Comparison of ENCODE assay signal across 8 mouse cellular contexts in the genomic region with DNA sequence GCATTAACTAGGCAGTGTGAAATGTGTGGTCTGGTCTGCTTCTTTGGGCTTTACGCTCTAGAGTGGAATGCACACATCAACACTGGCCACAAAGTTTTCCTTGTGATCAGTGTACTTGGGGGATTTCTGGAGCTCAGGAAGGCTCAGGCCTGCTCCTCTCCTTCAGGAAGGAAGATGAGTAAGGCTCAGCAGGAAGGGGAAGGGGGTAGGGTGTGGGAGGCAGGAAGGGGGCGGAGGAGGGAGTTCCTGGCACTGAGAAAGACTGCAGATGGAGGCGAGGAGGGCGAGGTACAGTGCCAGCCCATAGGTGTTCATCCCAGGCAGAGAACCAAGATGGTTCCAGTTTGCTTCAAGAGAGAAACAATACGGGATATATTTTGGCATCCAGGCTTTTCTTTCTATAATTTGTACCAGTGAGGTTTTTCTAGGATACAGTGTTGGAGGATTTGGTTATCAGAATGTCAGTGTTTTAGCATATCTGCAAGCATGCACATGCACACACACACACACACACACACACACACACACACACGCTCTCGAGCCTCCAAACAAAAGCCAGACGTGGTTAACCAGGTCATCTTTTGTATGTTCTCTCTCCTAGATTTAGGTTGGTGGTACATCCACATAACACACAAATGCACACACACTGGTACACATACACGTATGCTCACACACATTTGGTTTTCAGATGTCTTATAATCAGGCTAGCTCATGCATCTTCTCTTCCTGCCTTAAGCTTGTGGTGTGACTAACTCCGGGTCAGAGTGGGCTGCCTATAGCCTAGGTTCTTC. TPM values are rescaled to one million over a fixed set of nuclear protein-coding genes. Genes with fewer than 3 reads are reported as not detected.
DNase-seq lines count a peak whose midpoint lies in the region; ATAC-seq and TF ChIP-seq lines count a peak whose summit lies in the region.

No protein-coding gene starts in this region.

- intact Hi-C loops in gastrocnemius, postnatal 14 days (cut with DNase I; ENCODE audit: low total_unique reads): no loop called here

- TF ChIP-seq CTCF in cortical plate, adult 2 months (IDR thresholded peaks at IDR 0.05; ENCODE audit: extremely low read depth, insufficient read depth, low read length): no peak

- peak; percentile 65 for DNase-seq in midbrain, embryonic 11.5 days (ENCODE audit: low spot score, missing footprints)
- DNase-seq in intestine, embryonic 14.5 days (ENCODE audit: low spot score): no peak
- DNase-seq in gastrocnemius, postnatal 14 days: no peak
- no peak for DNase-seq in thymus, postnatal 25 days
- DNase-seq in spleen, adult 12 weeks (ENCODE audit: low spot score): no peak

- no peak overlapping the region for H3K27ac ChIP-seq in midbrain, embryonic 11.5 days (ENCODE audit: low read depth, low read length)
- no peak overlapping the region for H3K27ac ChIP-seq in midbrain, embryonic 13.5 days
- H3K27ac ChIP-seq in cortical plate, adult 2 months (ENCODE audit: insufficient read depth, low read length): no peak overlapping the region
- H3K27ac ChIP-seq in intestine, embryonic 14.5 days (ENCODE audit: low read depth): peak overlapping the region; percentile 22; the same call in 1 of the 2 replicates
- H3K27ac ChIP-seq in lung, embryonic 16.5 days (ENCODE audit: low read length): peak overlapping the region; percentile 69

- H3K9ac ChIP-seq in midbrain, embryonic 11.5 days (ENCODE audit: low read length): no peak overlapping the region
- no peak overlapping the region for H3K9ac ChIP-seq in midbrain, embryonic 13.5 days (replicated peaks)
- H3K9ac ChIP-seq in intestine, embryonic 14.5 days (ENCODE audit: low read length): no peak overlapping the region
- peak overlapping the region; percentile 6; the same call in 1 of the 2 replicates for H3K9ac ChIP-seq in lung, embryonic 16.5 days (ENCODE audit: low read length)

- ATAC-seq in midbrain, embryonic 11.5 days (ENCODE audit: low FRiP score): no peak
- ATAC-seq in midbrain, embryonic 13.5 days: no peak
- ATAC-seq in intestine, embryonic 14.5 days (replicated peaks; ENCODE audit: low FRiP score, low TSS enrichment, low read depth): no peak
- ATAC-seq in lung, embryonic 16.5 days (ENCODE audit: low read depth): peak; percentile 75

- H3K4me1 ChIP-seq in midbrain, embryonic 11.5 days (ENCODE audit: control insufficient read depth, insufficient read depth, low read length): 0 out of 2 replicates have a peak, but pooled peaks cover 3% of the 10 kb centered on the region
- H3K4me1 ChIP-seq in midbrain, embryonic 13.5 days (replicated peaks): peaks cover 33% of the 10 kb centered on the region
- peaks cover 48% of the 10 kb centered on the region for H3K4me1 ChIP-seq in cortical plate, adult 2 months (ENCODE audit: control insufficient read depth, insufficient read depth, low read length)
- 0 out of 2 replicates have a peak, but pooled peaks cover 6% of the 10 kb centered on the region for H3K4me1 ChIP-seq in intestine, embryonic 14.5 days (replicated peaks; ENCODE audit: control insufficient read depth, insufficient read depth, low read length)
- peaks cover 11% of the 10 kb centered on the region for H3K4me1 ChIP-seq in lung, embryonic 16.5 days (replicated peaks; ENCODE audit: control insufficient read depth, insufficient read depth, low read length)

- peaks cover 9% of the 10 kb centered on the region for H3K36me3 ChIP-seq in midbrain, embryonic 11.5 days (ENCODE audit: control insufficient read depth, insufficient read depth, low read length)
- H3K36me3 ChIP-seq in midbrain, embryonic 13.5 days: peaks cover 34% of the 10 kb centered on the region
- peaks cover 26% of the 10 kb centered on the region for H3K36me3 ChIP-seq in intestine, embryonic 14.5 days (ENCODE audit: control insufficient read depth, insufficient read depth, low read length)
- peaks cover 8% of the 10 kb centered on the region for H3K36me3 ChIP-seq in lung, embryonic 16.5 days (ENCODE audit: control insufficient read depth, insufficient read depth, low read length)

- no peak overlapping the region for H3K4me2 ChIP-seq in midbrain, embryonic 11.5 days
- no peak overlapping the region for H3K4me2 ChIP-seq in midbrain, embryonic 13.5 days (replicated peaks)
- H3K4me2 ChIP-seq in intestine, embryonic 14.5 days (ENCODE audit: low read length): no peak overlapping the region; the same call in 1 of the 2 replicates
- H3K4me2 ChIP-seq in lung, embryonic 16.5 days (ENCODE audit: low read depth, low read length): peak overlapping the region; percentile 47

- WGBS in midbrain, embryonic 11.5 days: 84% methylated on average over 10 of the region's 10 CpGs
- whole genome bisulfite sequencing in midbrain, embryonic 13.5 days: 89% methylated on average over 10 of the region's 10 CpGs
- WGBS in intestine, embryonic 14.5 days: 75% methylated on average over 10 of the region's 10 CpGs
- 66% methylated on average over 10 of the region's 10 CpGs for WGBS in lung, embryonic 16.5 days

- no peaks in the 10 kb centered on the region for H3K27me3 ChIP-seq in midbrain, embryonic 11.5 days (ENCODE audit: control insufficient read depth, insufficient read depth, low read length)
- no peaks in the 10 kb centered on the region for H3K27me3 ChIP-seq in midbrain, embryonic 13.5 days
- H3K27me3 ChIP-seq in intestine, embryonic 14.5 days (replicated peaks; ENCODE audit: control insufficient read depth, insufficient read depth, low read length): no peaks in the 10 kb centered on the region
- no peaks in the 10 kb centered on the region for H3K27me3 ChIP-seq in lung, embryonic 16.5 days (ENCODE audit: control insufficient read depth, insufficient read depth, low read depth, low read length)

- no peak overlapping the region for H3K4me3 ChIP-seq in midbrain, embryonic 11.5 days (ENCODE audit: low read depth, low read length)
- no peak overlapping the region for H3K4me3 ChIP-seq in midbrain, embryonic 13.5 days (replicated peaks)
- H3K4me3 ChIP-seq in cortical plate, adult 2 months (ENCODE audit: insufficient read depth, low read length): 0 out of 2 replicates have a peak overlapping the region, but pooled peaks have one; percentile 7
- H3K4me3 ChIP-seq in intestine, embryonic 14.5 days (ENCODE audit: low read depth, low read length): peak overlapping the region; percentile 4; the same call in 1 of the 2 replicates
- H3K4me3 ChIP-seq in lung, embryonic 16.5 days (ENCODE audit: low read length): peak overlapping the region; percentile 33

- TF ChIP-seq POLR2A in cortical plate, adult 2 months (IDR thresholded peaks at IDR 0.05; ENCODE audit: extremely low read depth, insufficient read depth, low read length): no peak

- H3K9me3 ChIP-seq in midbrain, embryonic 11.5 days (ENCODE audit: control insufficient read depth, low read length): no peaks in the 10 kb centered on the region
- no peaks in the 10 kb centered on the region for H3K9me3 ChIP-seq in midbrain, embryonic 13.5 days
- H3K9me3 ChIP-seq in intestine, embryonic 14.5 days (ENCODE audit: control insufficient read depth, low read length): no peaks in the 10 kb centered on the region
- no peaks in the 10 kb centered on the region for H3K9me3 ChIP-seq in lung, embryonic 16.5 days (ENCODE audit: control insufficient read depth, low read length)

RNA-seq across cellular contexts. Expression of a gene that starts 52.5 kb away (rescaled TPM):
- polyA plus RNA-seq in midbrain, embryonic 11.5 days (2014; fragmentation: Nextera tagmentation; extraction: Ambion mirVana): 51.4 and 56.8 TPM in 2 replicates
- 60.8 and 66.3 TPM in 2 replicates for polyA plus RNA-seq in midbrain, embryonic 13.5 days (2015; fragmentation: Nextera tagmentation; extraction: Ambion mirVana)
- 71.1 and 75.9 TPM in 2 replicates for polyA plus RNA-seq in cortical plate, adult 2 months (2012; rRNA removed)
- 33.9 and 34.4 TPM in 2 replicates for polyA plus RNA-seq in intestine, embryonic 14.5 days (2014; fragmentation: Nextera tagmentation; extraction: Ambion mirVana)
- 39.6 and 40.1 TPM in 2 replicates for polyA plus RNA-seq in lung, embryonic 16.5 days (2015; fragmentation: Nextera tagmentation; extraction: Ambion mirVana)
- 10 to 100 TPM; 54.5 to 64.7 TPM for total RNA-seq in gastrocnemius, postnatal 14 days (2021)

Comparison
In these comparisons a context has a peak if more than half of its experiments do, and no peak if none do; other contexts are left out.
1. H3K27ac ChIP-seq: peak in intestine, embryonic 14.5 days (single experiment) and lung, embryonic 16.5 days (single experiment); none in midbrain, embryonic 11.5 days (single experiment), midbrain, embryonic 13.5 days (single experiment) and cortical plate, adult 2 months (single experiment).
2. H3K4me3 ChIP-seq: peak in cortical plate, adult 2 months (single experiment), intestine, embryonic 14.5 days (single experiment) and lung, embryonic 16.5 days (single experiment); none in midbrain, embryonic 11.5 days (single experiment) and midbrain, embryonic 13.5 days (single experiment).